Mouse (Mus musculus) myocyte (in vitro differentiated cells): ENCODE measurements around the gene Prtg.

Experiments
- MAX ChIP-seq: IDR thresholded peaks from one replicate; pipeline ENCODE4 v1.6.1; 2011; ENCODE audit warnings: low read depth, mild to moderate bottlenecking, control low read depth
- POLR2A ChIP-seq: IDR thresholded peaks from one replicate; pipeline ENCODE4 v1.6.1; 2011; ENCODE audit warnings: low read depth, mild to moderate bottlenecking, control low read depth, moderate library complexity; ENCODE audit not compliant: insufficient read length

DNA sequence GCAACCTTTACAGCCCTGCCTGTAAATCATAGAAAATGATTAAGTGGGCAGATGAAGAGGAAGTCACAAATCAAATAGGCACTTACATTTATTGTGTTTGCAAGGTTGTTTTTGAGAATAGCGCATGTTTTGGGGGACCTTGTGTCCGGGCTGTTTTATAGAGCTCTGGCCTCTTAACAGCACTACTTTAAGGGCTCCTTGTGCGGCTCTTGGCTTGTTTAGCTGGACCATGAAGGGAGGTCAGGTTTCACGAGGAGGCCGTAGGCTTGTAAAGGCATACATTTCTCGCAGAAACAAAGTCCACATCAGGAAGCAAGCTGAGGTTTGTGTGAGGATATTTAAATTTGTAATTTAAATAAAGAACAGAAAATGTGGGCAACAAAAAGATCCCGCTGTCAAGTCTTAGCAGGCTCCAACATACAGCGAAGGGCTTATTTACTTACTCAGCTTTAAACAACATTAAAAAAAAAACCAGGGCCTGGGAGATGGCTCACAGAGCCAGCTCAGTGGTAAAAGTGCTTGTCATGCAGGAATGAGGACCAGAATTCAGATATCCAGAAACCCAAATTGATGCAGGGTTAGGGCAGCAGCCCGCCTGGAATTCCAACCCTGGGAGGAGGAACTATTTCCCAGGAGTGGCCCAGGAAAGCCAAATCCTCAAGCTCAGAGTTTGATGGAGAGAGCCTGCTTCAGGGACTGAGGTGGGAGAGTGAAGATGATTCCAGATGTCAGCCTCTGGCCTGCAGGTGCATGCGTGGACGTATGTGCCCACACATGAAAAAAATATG lies 30.2 kb downstream of the Prtg start:
- TF ChIP-seq POLR2A = no peak
- no peak for TF ChIP-seq MAX
